Mouse (Mus musculus): Measurements from ENCODE around the gene Arhgef17.

Gene Arhgef17

DNA sequence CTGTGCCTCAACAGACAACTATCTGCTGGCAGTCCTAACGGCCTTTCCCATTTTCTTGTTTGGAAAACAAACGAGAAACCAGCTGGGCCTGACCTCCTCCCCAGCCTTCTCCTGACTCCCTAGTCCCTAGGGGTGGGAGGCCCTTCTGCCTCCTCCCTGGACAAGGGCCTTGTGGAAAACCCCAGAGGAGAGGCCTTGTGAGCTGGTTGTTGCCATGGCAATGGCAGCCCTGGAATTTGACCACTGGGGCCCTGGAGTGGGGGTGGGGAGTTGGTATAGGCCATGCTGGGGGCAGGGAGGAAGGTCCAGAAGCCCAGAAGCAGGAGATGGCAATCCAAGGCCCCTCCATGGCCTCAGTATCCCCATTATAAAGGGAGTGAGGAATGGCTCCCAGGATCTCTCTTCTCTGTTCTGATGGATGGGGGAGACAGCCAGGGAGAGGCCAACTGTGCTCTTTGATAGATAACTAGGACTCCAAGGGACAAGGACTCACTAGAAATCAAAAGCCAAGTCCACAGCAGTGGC, 20.6 kb downstream of the Arhgef17 start:
- DNase-seq, result no peak

DNA sequence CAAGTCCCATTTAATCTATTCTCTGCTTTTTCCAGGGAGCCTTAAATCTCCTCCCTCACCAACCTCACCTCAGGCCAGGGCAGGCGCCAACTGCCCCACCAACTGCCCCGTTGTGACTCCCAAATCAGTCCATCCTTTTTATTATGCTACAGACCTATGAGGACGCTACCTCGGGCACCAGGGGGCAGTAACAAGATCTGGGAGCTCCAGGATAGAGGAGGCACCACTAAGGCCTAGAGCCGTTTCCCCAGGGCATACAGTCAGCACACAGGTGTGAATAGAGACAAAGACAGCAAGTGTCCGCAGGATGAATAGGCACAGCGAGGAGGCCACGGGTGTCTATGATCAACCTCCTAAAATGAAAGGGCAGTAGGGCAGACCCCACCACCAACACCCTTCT, 23.3 kb downstream of the Arhgef17 start:
- no peak for DNase-seq

DNA sequence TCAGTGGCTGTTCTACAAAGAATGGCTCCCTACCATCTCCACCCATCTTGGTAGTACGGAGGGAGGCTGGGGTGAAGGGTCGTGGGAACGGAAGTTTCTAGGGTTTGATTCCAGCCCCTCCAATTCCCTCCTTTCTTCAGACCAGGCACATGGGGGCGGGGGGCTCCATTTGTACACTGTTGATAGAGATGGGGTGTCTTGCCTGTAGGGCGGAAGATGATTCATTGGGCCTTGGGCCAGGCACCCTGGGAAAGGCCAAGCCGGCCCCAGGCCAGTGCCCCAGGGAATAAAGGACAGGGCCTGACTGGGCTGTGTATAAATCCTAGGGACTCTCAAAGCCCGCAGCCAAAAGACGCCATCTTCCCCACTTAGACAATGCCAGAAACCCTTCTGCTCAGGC, 23.8 kb downstream of the Arhgef17 start:
- DNase-seq, result no peak

- peak; percentile 68 for DNase-seq
These were observed 24.7 kb downstream of the Arhgef17 start for GRCm38 (mm10) chr7:100907231-100907630.

- DNase-seq, result no peak
These were observed 25.7 kb downstream of the Arhgef17 start for GRCm38 (mm10) chr7:100906029-100906789.

DNA sequence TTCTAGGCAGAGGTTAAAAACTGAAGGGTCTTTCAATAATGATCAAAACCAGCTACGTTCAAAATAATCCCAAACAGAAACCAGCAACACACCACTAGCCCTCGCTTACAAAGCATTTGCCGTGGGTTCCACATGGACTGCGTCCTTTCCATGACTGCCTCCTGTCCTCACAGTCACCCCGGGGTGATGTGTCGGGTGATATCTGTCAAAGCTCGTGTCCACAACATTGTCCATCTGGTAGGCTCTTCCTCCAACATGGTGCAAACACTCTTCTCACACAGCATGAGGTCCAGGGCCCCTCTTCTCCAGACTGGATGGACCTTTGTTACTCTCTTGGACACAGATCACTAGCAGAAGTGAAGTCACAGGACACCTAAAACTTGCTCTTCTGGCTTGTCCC, 26.9 kb downstream of the Arhgef17 start:
- DNase-seq, result no peak

GRCm38 (mm10) chr7:100904612-100905011, 27.3 kb downstream of the Arhgef17 start:
- DNase-seq, result no peak

DNA sequence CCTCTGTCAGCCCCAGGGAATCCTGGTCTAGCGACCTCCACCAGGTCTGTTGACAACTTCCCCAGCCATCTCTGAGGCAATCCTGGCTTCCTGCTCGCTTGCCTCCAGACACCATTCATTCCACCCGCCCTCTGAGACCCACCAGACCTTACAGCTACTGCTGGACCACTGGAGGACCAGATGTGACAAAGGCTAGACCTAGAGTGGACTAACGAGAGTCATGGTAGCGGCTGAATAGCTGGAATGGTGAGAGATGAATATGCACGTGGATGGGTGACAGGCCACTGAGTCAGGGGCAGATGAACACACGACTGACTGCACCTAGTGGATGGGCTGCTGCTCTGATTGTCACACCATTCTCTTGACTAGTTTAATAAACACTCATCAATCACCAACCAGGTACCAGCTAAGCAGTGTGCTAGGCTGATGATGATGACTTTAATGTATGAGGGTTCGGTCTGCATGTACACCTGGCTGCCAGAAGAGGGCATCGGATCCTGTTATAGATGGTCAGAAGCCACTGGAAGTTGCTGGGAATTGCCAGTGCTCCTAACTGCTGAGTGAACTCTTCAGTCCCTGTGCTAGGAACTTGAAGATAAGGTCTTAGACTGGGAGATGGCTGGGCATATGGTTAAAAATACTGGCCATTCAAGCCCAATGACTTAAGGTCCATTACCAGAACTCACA, 29.3 kb downstream of the Arhgef17 start:
- no peak for DNase-seq

DNA sequence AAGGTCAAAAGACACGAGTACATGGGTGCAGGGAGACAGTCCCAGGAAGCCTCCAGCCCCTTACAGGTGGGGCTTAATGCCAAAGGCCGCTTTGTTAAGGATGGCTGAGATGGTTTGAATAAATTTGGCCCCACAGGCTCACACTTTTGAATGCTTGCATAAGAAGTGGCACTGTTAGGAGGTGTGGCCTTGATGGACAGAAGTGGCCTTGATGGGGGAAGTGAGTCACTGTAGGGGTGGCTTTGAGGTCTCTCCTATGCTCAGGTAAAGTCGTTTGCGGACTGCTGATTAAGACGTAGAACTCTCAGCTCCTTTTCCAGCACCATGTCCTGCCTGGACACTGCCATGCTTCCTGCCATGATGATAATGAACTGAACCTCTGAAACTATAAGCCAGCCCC, 34.1 kb downstream of the Arhgef17 start:
- DNase-seq, result no peak

- DNase-seq, result no peak
These were observed 37.1 kb downstream of the Arhgef17 start for GRCm38 (mm10) chr7:100894833-100895226.

DNA sequence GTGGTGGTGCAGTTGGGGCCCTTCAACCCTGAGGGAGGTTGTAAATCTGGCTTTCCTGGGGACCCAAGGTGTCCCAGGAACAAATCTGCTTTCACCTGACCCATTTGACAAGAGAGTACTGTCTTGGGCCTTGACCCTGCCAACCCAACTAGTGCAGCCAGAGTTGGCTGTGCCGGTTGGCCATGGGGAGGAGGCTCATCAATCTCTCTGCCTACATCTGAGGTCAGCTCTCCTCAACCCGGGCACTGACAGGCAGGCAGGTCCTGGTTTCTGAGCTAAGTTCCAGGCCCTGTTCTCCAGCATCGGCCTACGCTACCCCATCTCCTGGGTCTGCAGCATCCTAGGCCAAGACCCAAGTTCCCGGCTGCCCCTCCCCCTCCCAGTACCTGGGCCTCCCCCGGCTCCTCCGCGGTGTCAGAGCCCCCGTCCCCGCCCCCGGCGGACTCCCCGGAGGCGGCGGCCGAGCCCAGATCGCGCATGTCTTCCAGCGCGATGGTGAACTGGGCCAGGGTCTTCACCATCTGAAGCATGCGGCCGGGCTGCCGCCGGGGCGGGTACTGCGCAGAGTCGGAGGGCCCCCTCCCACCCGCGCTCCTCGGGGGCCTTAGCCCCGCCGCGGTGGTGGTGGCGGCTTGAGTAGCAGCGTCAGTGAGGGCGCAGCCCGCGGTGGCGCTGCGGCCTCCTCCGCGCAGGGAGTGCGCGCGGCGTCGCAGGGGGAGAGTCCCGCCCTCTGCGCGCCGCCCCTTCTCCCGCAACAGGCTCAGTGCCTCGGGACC, 37.7 kb downstream of the Arhgef17 start:
- DNase-seq, result peak; percentile 80

- peak; percentile 37 for DNase-seq
These were observed 38.5 kb downstream of the Arhgef17 start for GRCm38 (mm10) chr7:100893249-100894056.

GRCm38 (mm10) chr7:100886535-100886934, 45.4 kb downstream of the Arhgef17 start:
- DNase-seq, result no peak

GRCm38 (mm10) chr7:100884460-100884859, 47.4 kb downstream of the Arhgef17 start:
- DNase-seq, result no peak

DNA sequence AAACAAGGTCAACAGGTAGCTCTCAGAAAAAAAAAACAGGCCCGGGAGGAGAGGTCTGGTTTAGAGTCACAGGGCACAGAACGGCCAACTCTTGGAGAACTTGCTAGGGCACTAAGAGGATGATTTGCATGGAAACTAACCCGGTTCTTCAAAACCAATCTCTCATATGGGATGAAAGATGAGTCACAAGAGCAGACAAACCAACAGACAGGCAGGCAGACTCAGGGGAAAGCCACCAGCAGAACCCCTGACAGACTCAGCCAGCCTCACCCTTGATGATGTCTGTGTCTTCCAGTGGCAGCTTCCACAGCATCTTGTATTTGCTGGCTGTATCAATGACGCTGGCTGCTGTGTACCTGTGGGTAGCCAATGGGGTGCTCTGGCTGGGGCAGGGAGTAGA, 50.0 kb downstream of the Arhgef17 start:
- DNase-seq, result no peak

DNA sequence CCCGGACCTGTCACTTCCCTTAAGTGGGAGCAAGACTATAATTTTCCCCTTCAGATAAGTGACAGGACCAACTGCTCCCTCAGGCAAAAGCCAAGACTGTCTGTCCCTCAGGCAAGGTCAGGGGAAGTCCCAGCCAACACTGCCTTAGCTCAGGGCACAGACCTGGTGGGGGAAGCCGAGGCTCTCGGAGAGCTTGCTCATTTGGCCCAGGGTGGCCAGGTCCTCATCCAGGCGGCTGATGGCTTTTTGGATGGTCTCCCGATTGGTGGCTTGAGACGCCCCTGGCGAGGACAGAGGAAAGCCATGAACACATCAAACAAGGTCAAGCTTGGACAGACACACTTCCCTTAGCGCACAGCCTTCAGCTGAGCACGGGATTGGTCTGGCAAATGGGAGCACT, 50.4 kb downstream of the Arhgef17 start:
- no peak for DNase-seq

DNA sequence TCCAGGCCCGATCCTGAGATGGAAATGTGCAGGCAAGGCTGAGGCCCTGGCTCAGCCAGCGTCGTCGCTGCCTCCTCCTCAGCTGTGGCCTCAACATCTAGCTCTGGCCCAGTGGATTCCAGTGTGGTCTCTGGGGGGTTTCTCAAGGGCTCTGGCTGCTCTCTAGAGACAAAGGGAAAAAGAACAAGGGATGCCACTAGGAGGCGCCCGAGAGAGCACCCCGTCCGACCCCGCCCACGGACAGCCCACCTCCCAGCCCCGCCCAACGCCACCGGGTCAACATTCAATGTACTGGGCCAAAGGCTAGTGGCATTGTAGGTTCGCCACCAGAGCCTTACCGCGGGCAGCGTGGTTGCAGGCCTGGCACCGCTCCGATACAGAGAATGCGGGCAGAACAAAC, 52.3 kb downstream of the Arhgef17 start:
- DNase-seq, result no peak

- no peak for DNase-seq
These were observed 55.1 kb downstream of the Arhgef17 start for GRCm38 (mm10) chr7:100876771-100877170.

DNA sequence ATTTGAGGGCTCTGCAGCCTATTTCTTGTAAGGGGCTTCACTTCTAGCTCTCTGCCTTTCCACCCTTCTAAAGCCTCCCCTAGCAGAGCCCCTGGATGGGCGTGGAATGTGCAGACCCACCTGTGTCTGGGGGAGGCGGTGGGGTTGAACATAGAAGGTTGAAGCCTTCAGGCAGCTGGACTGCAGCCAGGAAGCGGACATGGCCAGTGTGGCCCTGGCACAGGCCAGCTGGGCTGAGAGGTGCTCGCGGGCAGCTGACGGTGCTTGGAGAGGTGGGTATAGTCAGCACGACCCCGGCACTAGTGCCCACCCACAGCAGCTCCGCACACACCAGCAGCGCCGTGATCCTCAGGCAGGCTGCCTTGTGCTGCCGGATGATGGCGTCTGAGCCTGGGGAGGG, 55.6 kb downstream of the Arhgef17 start:
- no peak for DNase-seq

GRCm38 (mm10) chr7:100875822-100876221, 56.1 kb downstream of the Arhgef17 start:
- DNase-seq, result no peak

- DNase-seq, result no peak
These were observed 58.7 kb downstream of the Arhgef17 start for GRCm38 (mm10) chr7:100873197-100873596.

DNA sequence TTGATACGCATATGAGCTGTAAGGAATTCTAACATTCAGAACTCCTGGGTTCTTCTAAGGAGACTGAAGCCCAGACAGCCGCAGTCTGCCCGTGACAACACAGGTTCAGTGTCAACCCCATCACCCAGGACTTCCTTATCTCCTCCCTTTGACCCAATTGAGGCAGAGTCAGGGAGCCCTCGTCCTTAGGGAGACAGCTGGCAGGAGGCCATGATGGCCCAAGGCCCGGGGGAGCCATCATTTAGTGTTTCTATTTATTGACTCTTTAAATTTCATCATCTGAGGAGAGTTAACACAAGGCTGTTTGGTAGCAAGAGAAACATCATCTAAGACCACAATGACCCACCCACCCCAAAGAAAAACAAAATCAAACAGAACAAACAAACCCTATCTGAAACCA, 60.0 kb downstream of the Arhgef17 start:
- no peak for DNase-seq

- DNase-seq, result no peak
These were observed 60.6 kb downstream of the Arhgef17 start for GRCm38 (mm10) chr7:100871355-100871754.
